Mouse (Mus musculus): ENCODE data around the gene Pdzrn3.

Pdzrn3 gene

GRCm38 (mm10) chr6:101291944-101292343 lies 85.8 kb downstream of the Pdzrn3 start:
- no peak for DNase-seq (ENCODE audit: low read depth, low spot score)

- DNase-seq (ENCODE audit: low read depth, low spot score): no peak
Observed at GRCm38 (mm10) chr6:101290160-101290559, 87.5 kb downstream of the Pdzrn3 start.

DNA sequence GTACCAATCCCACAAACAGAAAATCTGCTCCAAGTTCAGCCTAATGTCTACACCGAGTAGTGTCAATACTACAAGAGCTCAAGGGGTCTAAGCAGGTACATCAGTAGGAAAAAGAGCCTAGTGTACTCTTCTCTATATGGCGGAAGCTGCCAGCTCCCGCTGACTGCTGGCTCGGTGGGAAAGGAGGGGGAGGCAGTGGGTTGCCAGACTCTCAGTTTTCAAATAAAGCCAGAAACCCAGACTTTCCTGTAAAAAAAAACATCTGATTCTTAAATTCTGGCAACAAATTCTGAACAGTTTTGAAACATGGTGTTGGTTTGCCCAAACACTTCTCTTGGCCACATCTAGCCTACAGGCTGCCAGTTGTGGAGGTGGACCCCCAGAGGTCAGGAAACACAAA lies 88.3 kb downstream of the Pdzrn3 start:
- DNase-seq (ENCODE audit: low read depth, low spot score): no peak

DNA sequence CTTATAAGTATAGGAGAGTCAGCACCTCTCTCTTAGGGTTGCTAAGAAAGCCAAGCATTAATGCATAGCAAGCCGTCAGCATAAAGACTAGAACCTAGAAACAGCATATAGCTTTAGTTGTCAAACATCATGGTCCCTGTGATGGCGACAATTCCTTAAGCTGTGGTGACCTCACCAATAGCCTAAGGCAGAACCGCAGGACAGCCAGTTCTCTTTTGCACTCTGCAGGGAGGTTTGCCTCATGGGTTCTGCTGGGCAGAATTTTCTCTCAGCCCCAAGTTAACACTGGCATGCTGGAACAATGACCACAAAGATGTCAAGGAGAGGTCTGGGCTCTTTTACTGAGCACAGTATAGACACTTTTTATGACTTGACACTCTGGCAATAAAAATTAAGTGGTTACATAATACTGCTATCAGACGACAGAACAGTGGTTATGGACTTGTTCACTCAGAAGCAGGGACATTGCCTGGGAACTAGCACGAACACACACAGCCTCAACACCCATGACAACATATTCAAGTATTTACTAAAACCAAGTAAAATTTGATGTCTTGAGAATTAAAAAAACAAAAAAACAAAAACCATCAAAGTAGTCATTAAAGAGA lies 90.0 kb downstream of the Pdzrn3 start:
- DNase-seq (ENCODE audit: low read depth, low spot score): no peak

- no peak for DNase-seq (ENCODE audit: low read depth, low spot score)
Observed at GRCm38 (mm10) chr6:101287077-101287476, 90.6 kb downstream of the Pdzrn3 start.

DNA sequence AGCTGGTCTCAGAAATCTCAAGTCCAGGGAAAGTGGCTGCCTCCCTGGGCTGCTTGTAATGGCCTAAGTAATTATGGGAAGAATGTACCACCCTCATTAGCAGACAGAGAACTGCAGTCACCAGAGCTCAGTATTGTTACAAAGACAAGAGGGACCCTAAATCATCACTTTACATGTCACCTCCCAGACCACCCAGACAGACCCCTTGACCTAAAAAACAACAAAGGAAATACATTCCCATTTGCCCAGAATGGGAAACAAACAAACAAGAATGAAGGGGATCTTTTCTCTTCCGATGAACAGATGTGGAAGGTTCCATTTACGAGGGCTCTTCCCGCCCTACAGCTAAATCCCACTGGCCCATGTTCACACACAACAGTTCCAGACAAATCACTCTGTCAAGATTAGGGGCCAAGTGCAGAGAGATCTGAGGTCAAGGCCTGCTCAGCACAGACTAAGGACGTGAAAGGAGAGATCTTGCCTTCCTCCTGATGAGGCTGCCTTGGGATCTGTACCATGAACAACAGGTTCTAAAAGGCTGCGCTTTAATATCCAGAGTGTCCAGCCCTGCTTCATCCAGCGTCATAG lies 93.2 kb downstream of the Pdzrn3 start:
- no peak for DNase-seq (ENCODE audit: low read depth, low spot score)

DNA sequence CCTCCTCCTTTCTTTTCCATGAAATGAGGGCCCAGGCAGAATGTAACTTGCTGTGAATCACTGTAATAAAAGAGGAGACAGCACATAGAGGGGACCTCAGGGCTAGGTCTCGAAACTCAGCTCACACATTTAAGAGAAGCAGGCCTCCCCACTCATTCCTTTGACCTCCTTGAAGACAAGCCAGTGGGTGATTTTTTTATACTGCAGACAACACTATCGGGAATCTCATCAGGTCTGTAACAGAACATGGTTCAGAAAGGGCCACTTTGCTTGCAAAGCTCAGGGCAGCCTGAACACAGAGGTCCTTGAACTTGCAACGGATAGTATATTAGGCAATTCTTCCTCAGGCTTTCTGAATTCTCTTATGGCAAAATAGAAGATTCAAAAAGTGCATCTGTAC lies 93.8 kb downstream of the Pdzrn3 start:
- no peak for DNase-seq (ENCODE audit: low read depth, low spot score)

DNA sequence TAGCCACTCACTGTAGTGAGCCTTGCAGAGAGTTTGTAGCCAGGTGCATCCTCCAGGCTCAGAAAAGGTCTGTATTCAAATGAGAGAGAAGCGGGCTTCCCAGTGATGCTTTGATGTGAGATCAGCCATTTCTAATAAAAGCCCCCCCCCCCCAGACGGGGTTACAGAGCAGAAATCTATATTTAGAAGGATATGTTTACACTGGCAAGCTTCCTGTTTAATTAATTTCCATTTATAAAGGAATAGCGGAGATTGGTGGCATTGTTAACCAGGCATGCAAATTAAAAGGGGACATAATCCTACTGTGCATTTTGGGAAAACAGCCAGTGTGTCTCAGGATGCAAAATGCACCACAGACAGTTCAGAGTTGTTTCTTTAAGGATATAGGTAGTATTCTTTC lies 96.1 kb downstream of the Pdzrn3 start:
- no peak for DNase-seq (ENCODE audit: low read depth, low spot score)

- no peak for DNase-seq (ENCODE audit: low read depth, low spot score)
Observed at GRCm38 (mm10) chr6:101280811-101281218, 96.9 kb downstream of the Pdzrn3 start.

GRCm38 (mm10) chr6:101278286-101278932 lies 99.3 kb downstream of the Pdzrn3 start:
- DNase-seq (ENCODE audit: low read depth, low spot score): peak; percentile 40

- DNase-seq (ENCODE audit: low read depth, low spot score): peak; percentile 56
Observed at GRCm38 (mm10) chr6:101276261-101276660, 101.4 kb downstream of the Pdzrn3 start.

- no peak for DNase-seq (ENCODE audit: low read depth, low spot score)
Observed at GRCm38 (mm10) chr6:101275806-101276205, 101.9 kb downstream of the Pdzrn3 start.

DNA sequence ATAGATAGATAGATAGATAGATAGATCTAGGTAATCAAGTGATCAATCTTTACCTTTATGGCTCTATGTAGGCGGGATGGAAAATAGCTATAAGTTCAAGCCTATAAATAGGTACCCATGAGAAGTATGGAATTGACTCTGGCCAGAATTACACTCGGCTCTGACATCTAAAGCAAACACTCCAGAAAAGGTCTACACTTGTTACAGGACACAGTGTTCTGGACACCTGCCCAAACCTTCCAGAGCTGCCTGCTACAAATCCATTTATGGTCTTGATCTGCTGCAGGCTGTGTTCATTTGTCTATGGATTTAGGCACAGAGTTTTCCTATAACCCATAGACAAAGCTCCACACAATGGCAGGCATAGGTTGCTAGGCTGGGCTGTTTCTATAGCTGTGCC lies 102.9 kb downstream of the Pdzrn3 start:
- DNase-seq (ENCODE audit: low read depth, low spot score): no peak

DNA sequence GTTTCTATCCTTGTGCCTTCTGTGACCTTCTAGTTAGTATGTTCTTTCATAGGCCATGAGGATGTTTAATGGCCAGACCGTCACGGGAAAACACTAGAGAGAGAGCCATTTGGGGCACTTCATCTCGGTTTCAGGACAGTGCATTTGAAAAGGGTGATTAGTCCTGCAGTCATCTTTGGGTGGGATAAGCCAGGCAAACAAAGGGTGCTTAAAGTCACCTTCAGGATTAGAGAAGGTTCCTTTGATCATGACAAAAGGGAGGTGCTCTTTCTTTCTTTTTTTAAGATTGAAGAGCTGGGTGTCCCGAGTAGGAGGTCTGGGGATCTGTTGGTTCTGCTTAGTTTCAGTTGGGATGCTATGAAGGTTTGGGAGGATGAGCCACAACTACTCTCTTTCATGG lies 105.4 kb downstream of the Pdzrn3 start:
- no peak for DNase-seq (ENCODE audit: low read depth, low spot score)

DNA sequence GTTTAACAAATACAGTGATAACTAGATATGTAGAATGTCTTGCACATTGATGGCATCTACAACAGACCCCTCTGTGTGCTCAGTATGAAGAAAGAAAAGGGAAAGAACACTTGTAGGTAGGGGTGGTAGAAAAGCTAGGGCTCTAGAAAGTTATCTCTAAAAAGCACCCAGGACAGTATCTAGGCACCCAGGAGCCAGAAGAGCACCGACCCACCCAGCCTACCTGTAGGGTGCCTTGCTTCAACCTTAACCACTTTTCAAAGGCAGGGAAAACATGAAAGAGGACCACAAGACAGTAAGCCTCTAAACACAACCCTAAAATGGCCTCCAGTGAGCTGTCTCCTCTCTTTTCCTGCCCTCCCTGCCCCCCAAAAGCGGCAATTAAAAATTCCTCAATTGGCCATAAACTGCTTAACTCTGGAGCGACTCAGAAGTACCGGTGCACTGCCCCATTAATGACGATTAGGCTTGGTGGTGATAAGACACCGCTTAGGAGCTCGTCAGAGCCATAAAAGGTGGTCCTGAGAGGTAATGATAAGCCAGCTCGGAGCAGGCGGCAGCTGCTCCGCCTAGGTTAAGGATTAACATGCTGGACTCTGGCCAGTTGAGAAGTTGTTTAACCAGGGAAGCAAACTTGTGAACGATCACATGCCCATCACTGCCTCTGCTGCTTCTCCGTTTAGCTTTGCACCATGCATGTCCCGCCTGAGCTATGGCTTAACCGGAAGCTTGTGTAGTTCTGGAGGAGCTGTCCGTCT lies 106.1 kb downstream of the Pdzrn3 start:
- no peak for DNase-seq (ENCODE audit: low read depth, low spot score)

- DNase-seq (ENCODE audit: low read depth, low spot score): no peak
Observed at GRCm38 (mm10) chr6:101270095-101270826, 107.4 kb downstream of the Pdzrn3 start.

- no peak for DNase-seq (ENCODE audit: low read depth, low spot score)
Observed at GRCm38 (mm10) chr6:101269335-101270094, 108.2 kb downstream of the Pdzrn3 start.

- no peak for DNase-seq (ENCODE audit: low read depth, low spot score)
Observed at GRCm38 (mm10) chr6:101268266-101268665, 109.4 kb downstream of the Pdzrn3 start.

DNA sequence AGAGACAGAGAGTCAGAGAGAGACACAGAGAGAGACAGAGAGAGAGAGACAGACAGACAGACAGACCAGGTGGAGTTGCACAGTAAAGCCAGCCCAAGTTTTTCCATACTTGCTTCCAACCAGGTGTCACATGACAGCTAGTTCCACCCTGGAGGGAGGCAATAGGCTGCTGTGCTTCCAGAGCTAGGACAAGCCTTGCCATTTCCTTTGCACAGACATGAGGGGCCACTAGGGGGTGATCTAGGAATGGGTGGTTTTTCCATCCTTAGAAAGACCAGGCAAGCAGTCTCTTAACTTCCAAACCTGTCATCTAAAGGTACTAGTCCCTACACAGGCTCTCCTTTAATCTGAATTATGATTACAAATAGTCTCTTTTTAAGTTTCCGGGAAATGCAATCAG lies 110.9 kb downstream of the Pdzrn3 start:
- peak; percentile 94 for DNase-seq (ENCODE audit: low read depth, low spot score)

- no peak for DNase-seq (ENCODE audit: low read depth, low spot score)
Observed at GRCm38 (mm10) chr6:101263544-101263943, 114.2 kb downstream of the Pdzrn3 start.

- DNase-seq (ENCODE audit: low read depth, low spot score): peak; percentile 73
Observed at GRCm38 (mm10) chr6:101261513-101261912, 116.2 kb downstream of the Pdzrn3 start.

Measured in 3T3-L1 (cell line).